In the genomic region with DNA sequence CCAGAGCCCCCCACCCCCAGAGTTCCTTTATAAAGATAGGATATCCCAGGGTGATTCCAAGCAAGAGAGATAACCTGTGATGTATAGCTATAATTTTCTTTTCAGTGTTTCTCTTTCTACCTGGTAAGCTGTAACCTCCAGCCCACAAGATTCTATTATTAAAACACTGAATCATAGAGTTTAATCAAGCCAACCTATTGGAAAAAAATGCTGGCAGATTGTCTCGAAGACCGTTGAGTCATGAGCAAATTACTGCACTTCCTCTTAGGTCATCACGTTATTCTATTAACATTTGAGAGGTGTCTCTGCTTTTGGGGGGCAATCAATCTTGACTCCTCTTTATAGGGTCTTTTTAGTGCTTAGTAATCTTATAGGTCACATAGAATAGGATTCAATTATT, we compare ENCODE assay signal across 27 mouse cellular contexts.
"Had no signal": no experiment of that assay in that cellular context is flagged by ENCODE, and none has a peak within 500 bp of the region (broad histone marks: within the 10 kb centered on the region; RNA-seq: fewer than 3 reads in every experiment).

No protein-coding gene starts in this region.

- H3K4me1 ChIP-seq: limb, embryonic 12.5 days; limb, embryonic 13.5 days; limb, embryonic 15.5 days; liver, embryonic 12.5 days; liver, embryonic 13.5 days; liver, embryonic 15.5 days; lung, embryonic 15.5 days; megakaryocyte, embryonic 14.5 days; midbrain, embryonic 10.5 days; midbrain, embryonic 12.5 days; midbrain, embryonic 13.5 days; midbrain, embryonic 15.5 days; neural tube, embryonic 12.5 days had no signal

- DNase-seq: left cerebral cortex, postnatal 4 days; liver; liver, embryonic 13.5 days; liver, postnatal 0 days; lung, adult 18-20 months; lung, adult 2 months; lung, embryonic 14.5 days; lung, postnatal 10 days; lung, postnatal 14 days; lung, postnatal 36 days; lung, postnatal 4 days; midbrain, embryonic 14.5 days had no signal

- H3K27me3 ChIP-seq: limb, embryonic 12.5 days; limb, embryonic 13.5 days; limb, embryonic 15.5 days; liver, embryonic 12.5 days; liver, embryonic 13.5 days; liver, embryonic 15.5 days; lung, embryonic 15.5 days; megakaryocyte, embryonic 14.5 days; midbrain, embryonic 12.5 days; midbrain, embryonic 13.5 days; midbrain, embryonic 15.5 days; neural tube, embryonic 12.5 days had no signal

- H3K4me3 ChIP-seq: limb, embryonic 12.5 days; limb, embryonic 13.5 days; limb, embryonic 15.5 days; liver, embryonic 12.5 days; liver, embryonic 13.5 days; liver, embryonic 15.5 days; lung, embryonic 15.5 days; megakaryocyte, embryonic 14.5 days; midbrain, embryonic 10.5 days; midbrain, embryonic 12.5 days; midbrain, embryonic 13.5 days; midbrain, embryonic 15.5 days; myocyte; neural tube, embryonic 12.5 days had no signal

- H3K9me3 ChIP-seq: limb, embryonic 12.5 days; limb, embryonic 13.5 days; limb, embryonic 15.5 days; liver, embryonic 12.5 days; liver, embryonic 13.5 days; liver, embryonic 15.5 days; lung, embryonic 15.5 days; megakaryocyte, embryonic 14.5 days; midbrain, embryonic 12.5 days; midbrain, embryonic 13.5 days; midbrain, embryonic 15.5 days; neural tube, embryonic 12.5 days had no signal

- H3K27ac ChIP-seq: limb, embryonic 12.5 days; limb, embryonic 13.5 days; limb, embryonic 15.5 days; liver, embryonic 12.5 days; liver, embryonic 13.5 days; liver, embryonic 14.5 days; liver, embryonic 15.5 days; lung, embryonic 15.5 days; macrophage; midbrain, embryonic 10.5 days; midbrain, embryonic 12.5 days; midbrain, embryonic 13.5 days; midbrain, embryonic 15.5 days; neural tube, embryonic 12.5 days had no signal

- H3K36me3 ChIP-seq: limb, embryonic 12.5 days; limb, embryonic 13.5 days; limb, embryonic 15.5 days; liver, embryonic 12.5 days; liver, embryonic 13.5 days; liver, embryonic 15.5 days; lung, embryonic 15.5 days; midbrain, embryonic 10.5 days; midbrain, embryonic 12.5 days; midbrain, embryonic 13.5 days; midbrain, embryonic 15.5 days; neural tube, embryonic 12.5 days had no signal
